Mouse (Mus musculus): Measurements from ENCODE around the gene Hist2h4. TPM values are rescaled to one million over a fixed set of nuclear protein-coding genes. Genes with fewer than 3 reads are reported as not detected.

Gene Hist2h4
- total and polyA plus RNA-seq, 2 experiments = 0.75 to 6.0 TPM

DNA sequence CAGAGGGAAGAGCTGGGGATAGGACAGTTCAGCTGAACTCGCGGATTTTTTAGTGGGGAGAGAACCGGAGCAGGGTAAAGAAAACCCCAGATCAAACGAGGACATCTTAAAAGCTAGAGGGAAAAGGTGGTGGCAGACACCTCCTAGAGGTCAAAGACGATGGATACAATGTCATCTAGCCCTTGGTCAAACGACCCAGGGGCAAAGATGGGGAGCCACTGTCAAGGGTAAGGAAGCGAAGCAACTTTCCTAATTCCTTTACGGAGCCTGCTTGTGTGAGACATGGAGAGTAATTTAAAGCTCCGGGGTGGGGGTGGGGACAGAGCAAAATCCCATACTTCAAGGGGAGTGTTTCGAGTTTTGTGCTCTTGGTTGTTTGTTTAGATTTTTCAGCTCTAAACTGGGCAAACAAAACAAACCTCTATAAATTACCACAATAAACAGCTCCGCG, 43.9 kb downstream of the Hist2h4 start:
- Histone ChIP-seq H3K27ac (replicated peaks; ENCODE audit: insufficient read depth, low read depth, low read length) (peak overlapping the region; percentile 97), H3K9ac (ENCODE audit: low read depth, low read length) (peak overlapping the region; percentile 94), H3K4me3 (ENCODE audit: insufficient read depth, low read depth, low read length) (peak overlapping the region; percentile 58), H3K79me2 (ENCODE audit: control insufficient read depth, insufficient read depth, low read length) (no peaks in the 10 kb centered on the region), H3K36me3 (ENCODE audit: control insufficient read depth, insufficient read depth, low read length) (no peaks in the 10 kb centered on the region), H3K27me3 (ENCODE audit: control insufficient read depth, insufficient read depth, low read length) (no peaks in the 10 kb centered on the region), H3K4me1 (ENCODE audit: control insufficient read depth, insufficient read depth, low read length) (peaks cover 13% of the 10 kb centered on the region)
- peak; percentile 55 for DNase-seq (ENCODE audit: extremely low read depth, low read depth, low spot score)
- WGBS = 0% methylated on average over 12 of the region's 12 CpGs
- no peak; the same call in 1 of the 2 replicates for TF ChIP-seq CTCF (IDR thresholded peaks at IDR 0.05; ENCODE audit: low read depth, low read length)
- no peak for TF ChIP-seq POLR2A (IDR thresholded peaks at IDR 0.05; ENCODE audit: extremely low read depth, insufficient read depth, low read length)

Other genes starting within 250 kb of the Hist2h4 start
- 8.9 and 10.7 TPM in 2 replicates for gene Vps45, start 204.8 kb downstream of the Hist2h4 start, total RNA-seq (2014; rRNA removed)
- 2.1 and 2.4 TPM in 2 replicates for gene Vps45, start 204.8 kb downstream of the Hist2h4 start, polyA plus RNA-seq (2012; rRNA removed)
- gene Otud7b, start 158.8 kb downstream of the Hist2h4 start, total RNA-seq (2014; rRNA removed) = 8.9 and 11.9 TPM in 2 replicates
- gene Otud7b, start 158.8 kb downstream of the Hist2h4 start, polyA plus RNA-seq (2012; rRNA removed) = 5.9 and 6.8 TPM in 2 replicates
- 1.2 and 1.4 TPM in 2 replicates for gene Mtmr11, start 101.3 kb downstream of the Hist2h4 start, total RNA-seq (2014; rRNA removed)
- gene Mtmr11, start 101.3 kb downstream of the Hist2h4 start, polyA plus RNA-seq (2012; rRNA removed) = 1.1 and 2.8 TPM in 2 replicates
- 2.7 and 5.2 TPM in 2 replicates for gene Sf3b4, start 91.0 kb downstream of the Hist2h4 start, total RNA-seq (2014; rRNA removed)
- gene Sf3b4, start 91.0 kb downstream of the Hist2h4 start, polyA plus RNA-seq (2012; rRNA removed) = 23.5 and 29.7 TPM in 2 replicates
- under 0.01 and 0.07 TPM in 2 replicates for gene Sv2a, start 82.2 kb downstream of the Hist2h4 start, total RNA-seq (2014; rRNA removed)
- gene Sv2a, start 82.2 kb downstream of the Hist2h4 start, polyA plus RNA-seq (2012; rRNA removed) = 0.04 and 0.66 TPM in 2 replicates
- 68.7 and 74.7 TPM in 2 replicates for gene Bola1, start 43.6 kb downstream of the Hist2h4 start, total RNA-seq (2014; rRNA removed)
- 44.0 and 56.0 TPM in 2 replicates for gene Bola1, start 43.6 kb downstream of the Hist2h4 start, polyA plus RNA-seq (2012; rRNA removed)
- 8.9 TPM in 2 replicates for gene Hist2h2ab, start 43.4 kb downstream of the Hist2h4 start, total RNA-seq (2014; rRNA removed)
- gene Hist2h2ab, start 43.4 kb downstream of the Hist2h4 start, polyA plus RNA-seq (2012; rRNA removed) = 0.81 TPM in 1 of 2 replicates, not detected in the other
- 99.7 and 113 TPM in 2 replicates for gene Hist2h2ac, start 42.4 kb downstream of the Hist2h4 start, total RNA-seq (2014; rRNA removed)
- gene Hist2h2ac, start 42.4 kb downstream of the Hist2h4 start, polyA plus RNA-seq (2012; rRNA removed) = 1.6 and 2.9 TPM in 2 replicates
- 2.9 TPM in 2 replicates for gene Hist2h2be, start 42.2 kb downstream of the Hist2h4 start, total RNA-seq (2014; rRNA removed)
- 1.4 and 1.9 TPM in 2 replicates for gene Hist2h2be, start 42.2 kb downstream of the Hist2h4 start, polyA plus RNA-seq (2012; rRNA removed)
- gene Hist2h3c2, start 24.2 kb downstream of the Hist2h4 start, total RNA-seq (2014; rRNA removed) = 3.5 and 8.3 TPM in 2 replicates
- 8.6 and 22.4 TPM in 2 replicates for gene Hist2h3c2, start 24.2 kb downstream of the Hist2h4 start, polyA plus RNA-seq (2012; rRNA removed)
- gene Hist2h2aa2, start 23.0 kb downstream of the Hist2h4 start, total RNA-seq (2014; rRNA removed) = 663 and 777 TPM in 2 replicates
- 385 and 570 TPM in 2 replicates for gene Hist2h2aa2, start 23.0 kb downstream of the Hist2h4 start, polyA plus RNA-seq (2012; rRNA removed)
- gene Hist2h2aa1, start 17.8 kb downstream of the Hist2h4 start, total RNA-seq (2014; rRNA removed) = 230 and 263 TPM in 2 replicates
- 428 and 563 TPM in 2 replicates for gene Hist2h2aa1, start 17.8 kb downstream of the Hist2h4 start, polyA plus RNA-seq (2012; rRNA removed)
- gene Hist2h3c1, start 16.6 kb downstream of the Hist2h4 start, total RNA-seq (2014; rRNA removed) = not detected in 2 replicates
- not detected in 2 replicates for gene Hist2h3c1, start 16.6 kb downstream of the Hist2h4 start, polyA plus RNA-seq (2012; rRNA removed)
- 29.2 and 49.8 TPM in 2 replicates for gene Hist2h3b, start 5.3 kb upstream of the Hist2h4 start, total RNA-seq (2014; rRNA removed)
- 5.7 and 5.8 TPM in 2 replicates for gene Hist2h3b, start 5.3 kb upstream of the Hist2h4 start, polyA plus RNA-seq (2012; rRNA removed)
- 30.4 and 30.7 TPM in 2 replicates for gene Hist2h2bb, start 6.4 kb upstream of the Hist2h4 start, total RNA-seq (2014; rRNA removed)
- not detected in 2 replicates for gene Hist2h2bb, start 6.4 kb upstream of the Hist2h4 start, polyA plus RNA-seq (2012; rRNA removed)
- 3.2 and 3.7 TPM in 2 replicates for gene Fcgr1, start 30.7 kb upstream of the Hist2h4 start, total RNA-seq (2014; rRNA removed)
- gene Fcgr1, start 30.7 kb upstream of the Hist2h4 start, polyA plus RNA-seq (2012; rRNA removed) = 0.97 and 2.2 TPM in 2 replicates
- not detected in 2 replicates for gene BC107364, start 189.0 kb upstream of the Hist2h4 start, total RNA-seq (2014; rRNA removed)
- gene BC107364, start 189.0 kb upstream of the Hist2h4 start, polyA plus RNA-seq (2012; rRNA removed) = not detected in 2 replicates

All from liver, adult 2 months (tissue).